Mouse (Mus musculus) intestine, embryonic 14.5 days (tissue): ENCODE measurements around the gene Ap2a2. TPM values are rescaled to one million over a fixed set of nuclear protein-coding genes. Genes with fewer than 3 reads are reported as not detected.

Experiments
- ATAC-seq: fragments of 200-750 bp; cut with Nextera tagmentation; replicated peaks from 2 replicates; pipeline ENCODE4 v1.8.0; 2017; ENCODE audit warnings: low read depth, moderate number of reproducible peaks, moderate TSS enrichment, moderate library complexity; ENCODE audit not compliant: low FRiP score, low TSS enrichment
- DNase-seq: peaks from one replicate; pipeline ENCODE4 v3.0.0-alpha.2; 2018; ENCODE audit warnings: low spot score
- H3K27ac ChIP-seq: fragments of 300-500 bp; sonication (generic); 2 replicates; pipeline ENCODE4 v1.5.1; 2014; ENCODE audit warnings: low read depth, mild to moderate bottlenecking, control low read depth
- H3K27me3 ChIP-seq: fragments of 300-500 bp; sonication (generic); replicated peaks from 2 replicates; pipeline ENCODE4 v1.6.1; 2014; ENCODE audit warnings: low read length, control low read depth; ENCODE audit not compliant: control insufficient read depth, insufficient read depth
- H3K36me3 ChIP-seq: fragments of 300-500 bp; sonication (generic); 2 replicates; pipeline ENCODE4 v1.6.1; 2014; ENCODE audit warnings: low read length, control low read depth; ENCODE audit not compliant: control insufficient read depth, insufficient read depth
- H3K4me1 ChIP-seq: fragments of 300-500 bp; sonication (generic); replicated peaks from 2 replicates; pipeline ENCODE4 v1.6.1; 2014; ENCODE audit warnings: low read length, control low read depth, mixed read lengths; ENCODE audit not compliant: control insufficient read depth, insufficient read depth
- H3K4me2 ChIP-seq: fragments of 300-500 bp; sonication (generic); 2 replicates; pipeline ENCODE4 v1.6.1; 2014; ENCODE audit warnings: low read length
- H3K4me3 ChIP-seq: fragments of 300-500 bp; sonication (generic); 2 replicates; pipeline ENCODE4 v1.5.1; 2014; ENCODE audit warnings: low read depth, low read length, control low read depth, mixed read lengths
- H3K9ac ChIP-seq: fragments of 300-500 bp; sonication (generic); 2 replicates; pipeline ENCODE4 v1.6.1; 2014; ENCODE audit warnings: mild to moderate bottlenecking, low read length
- H3K9me3 ChIP-seq: fragments of 300-500 bp; sonication (generic); 2 replicates; pipeline ENCODE4 v1.6.1; 2016; ENCODE audit warnings: low read length, control low read depth; ENCODE audit not compliant: control insufficient read depth
- WGBS: fragments of 180-500 bp; shearing (Covaris S2); extraction: QIAGEN DNeasy Blood & Tissue Kit; methylation state at CpG from one replicate; pipeline ENCODE4 v1.1.7; 2014; 5-methylcytosine and 5-hydroxymethylcytosine counted together
- polyA plus RNA-seq: library from polyadenylated mRNA; unstranded; fragments of >200 nt; fragmentation: Nextera tagmentation; extraction: Ambion mirVana; gene quantifications from 2 replicates; pipeline ENCODE4 v1.2.1, GENCODE M21; 2014

Gene Ap2a2
- polyA plus RNA-seq, 1 experiment from 2014 or later, result 70.0 TPM

GRCm38 (mm10) chr7:141525580-141525925 is 36.4 kb upstream of the Ap2a2 start:
- Histone ChIP-seq H3K27ac (no peak overlapping the region), H3K4me2 (no peak overlapping the region), H3K4me1 (no peaks in the 10 kb centered on the region), H3K9me3 (no peaks in the 10 kb centered on the region), H3K4me3 (no peak overlapping the region), H3K36me3 (peaks cover 18% of the 10 kb centered on the region; the same call in 1 of the 2 replicates), H3K9ac (no peak overlapping the region), H3K27me3 (no peaks in the 10 kb centered on the region)
- ATAC-seq (peak; percentile 47), DNase-seq (no peak)
- 95% methylated on average over 4 of the region's 4 CpGs for WGBS

GRCm38 (mm10) chr7:141535570-141535969 is 26.4 kb upstream of the Ap2a2 start:
- no peak overlapping the region for H3K9ac ChIP-seq
- H3K27me3 ChIP-seq, result no peaks in the 10 kb centered on the region
- no peak overlapping the region for H3K27ac ChIP-seq
- ATAC-seq (no peak), DNase-seq (no peak)
- no peak overlapping the region for H3K4me2 ChIP-seq
- H3K4me1 ChIP-seq, result peaks cover 13% of the 10 kb centered on the region
- WGBS, result 70% methylated on average over 1 of the region's 1 CpGs
- peaks cover 4% of the 10 kb centered on the region; the same call in 1 of the 2 replicates for H3K36me3 ChIP-seq
- H3K4me3 ChIP-seq, result no peak overlapping the region
- no peaks in the 10 kb centered on the region for H3K9me3 ChIP-seq

GRCm38 (mm10) chr7:141538852-141539555 is 23.0 kb upstream of the Ap2a2 start:
- WGBS, result 10% methylated on average over 18 of the region's 18 CpGs
- H3K9ac ChIP-seq, result peak overlapping the region; percentile 64
- ATAC-seq (peak; percentile 38; the same call in 1 of the 2 replicates), DNase-seq (peak; percentile 56)
- peak overlapping the region; percentile 55; the same call in 1 of the 2 replicates for H3K27ac ChIP-seq
- H3K4me1 ChIP-seq, result peaks cover 17% of the 10 kb centered on the region
- H3K36me3 ChIP-seq, result no peaks in the 10 kb centered on the region
- peak overlapping the region; percentile 61 for H3K4me2 ChIP-seq
- no peaks in the 10 kb centered on the region for H3K27me3 ChIP-seq
- no peaks in the 10 kb centered on the region for H3K9me3 ChIP-seq
- peak overlapping the region; percentile 63 for H3K4me3 ChIP-seq

GRCm38 (mm10) chr7:141539556-141540311 is 22.2 kb upstream of the Ap2a2 start, which contains the start of gene Chid1:
Chid1 (minus strand) TSS chr7:141539857.
- Histone ChIP-seq H3K36me3 (no peaks in the 10 kb centered on the region), H3K9ac (peak within 1 kb of the TSS; percentile 64), H3K4me2 (peak within 1 kb of the TSS; percentile 61), H3K9me3 (no peaks in the 10 kb centered on the region), H3K4me1 (peaks cover 17% of the 10 kb centered on the region), H3K4me3 (peak within 1 kb of the TSS; percentile 63), H3K27me3 (no peaks in the 10 kb centered on the region), H3K27ac (peak within 1 kb of the TSS; percentile 64)
- DNase-seq (peak; percentile 99), ATAC-seq (peak; percentile 94)
- WGBS, result under 1% methylated on average over 46 of the region's 46 CpGs

- peak overlapping the region; percentile 63 for H3K4me3 ChIP-seq
- H3K9me3 ChIP-seq, result no peaks in the 10 kb centered on the region
- WGBS, result 54% methylated on average over 13 of the region's 13 CpGs
- H3K27ac ChIP-seq, result peak overlapping the region; percentile 64
- peak overlapping the region; percentile 51 for H3K9ac ChIP-seq
- DNase-seq, result no peak
- ATAC-seq, result peak; percentile 5; the same call in 1 of the 2 replicates
- no peaks in the 10 kb centered on the region for H3K27me3 ChIP-seq
- H3K4me1 ChIP-seq, result peaks cover 17% of the 10 kb centered on the region
- no peaks in the 10 kb centered on the region for H3K36me3 ChIP-seq
- peak overlapping the region; percentile 61 for H3K4me2 ChIP-seq
Observed at GRCm38 (mm10) chr7:141540312-141541081, 21.5 kb upstream of the Ap2a2 start.

GRCm38 (mm10) chr7:141541681-141542080 is 20.3 kb upstream of the Ap2a2 start:
- ATAC-seq, result no peak
- 74% methylated on average over 4 of the region's 4 CpGs for WGBS
- no peak for DNase-seq
- Histone ChIP-seq H3K36me3 (no peaks in the 10 kb centered on the region), H3K4me3 (no peak overlapping the region), H3K27ac (no peak overlapping the region), H3K9me3 (no peaks in the 10 kb centered on the region), H3K4me2 (no peak overlapping the region), H3K9ac (no peak overlapping the region), H3K4me1 (peaks cover 17% of the 10 kb centered on the region), H3K27me3 (no peaks in the 10 kb centered on the region)

GRCm38 (mm10) chr7:141542588-141542987 is 19.4 kb upstream of the Ap2a2 start:
- ATAC-seq (no peak), DNase-seq (no peak)
- Histone ChIP-seq H3K4me2 (no peak overlapping the region), H3K9ac (no peak overlapping the region), H3K27ac (no peak overlapping the region), H3K4me3 (no peak overlapping the region), H3K27me3 (no peaks in the 10 kb centered on the region), H3K9me3 (no peaks in the 10 kb centered on the region), H3K4me1 (peaks cover 17% of the 10 kb centered on the region), H3K36me3 (no peaks in the 10 kb centered on the region)
- WGBS, result 86% methylated on average over 2 of the region's 2 CpGs

GRCm38 (mm10) chr7:141544654-141545053 is 17.3 kb upstream of the Ap2a2 start:
- Histone ChIP-seq H3K27me3 (no peaks in the 10 kb centered on the region), H3K4me2 (no peak overlapping the region), H3K9ac (no peak overlapping the region), H3K9me3 (no peaks in the 10 kb centered on the region), H3K36me3 (no peaks in the 10 kb centered on the region), H3K27ac (no peak overlapping the region), H3K4me1 (peaks cover 9% of the 10 kb centered on the region; the same call in 1 of the 2 replicates), H3K4me3 (no peak overlapping the region)
- 74% methylated on average over 4 of the region's 4 CpGs for WGBS
- DNase-seq, result no peak
- ATAC-seq, result no peak
